Mouse (Mus musculus): ENCODE results near the gene Lrrc4c. TPM values are rescaled to one million over a fixed set of nuclear protein-coding genes. Genes with fewer than 3 reads are reported as not detected.

The Lrrc4c gene
- polyA plus RNA-seq, 1 experiment from 2014 or later: 6.7 TPM

- Histone ChIP-seq H3K4me3 (ENCODE audit: low read depth, low read length) (no peak overlapping the region), H3K9me3 (ENCODE audit: control insufficient read depth, low read length) (no peaks in the 10 kb centered on the region), H3K36me3 (ENCODE audit: control insufficient read depth, insufficient read depth, low read length) (no peaks in the 10 kb centered on the region), H3K27ac (ENCODE audit: low read depth, low read length) (no peak overlapping the region), H3K4me2 (ENCODE audit: low read depth, low read length, severe bottlenecking) (no peak overlapping the region), H3K4me1 (replicated peaks; ENCODE audit: control insufficient read depth, insufficient read depth, low read length) (no peaks in the 10 kb centered on the region), H3K27me3 (ENCODE audit: control insufficient read depth, insufficient read depth, low read length) (no peaks in the 10 kb centered on the region), H3K9ac (ENCODE audit: low read length) (no peak overlapping the region)
- WGBS: 93% methylated on average over 2 of the region's 2 CpGs
- ATAC-seq (replicated peaks; ENCODE audit: low FRiP score) (no peak), DNase-seq (ENCODE audit: low spot score) (no peak)
These were observed 1073.9 kb downstream of the Lrrc4c start for GRCm38 (mm10) chr2:97391876-97392275.

DNA sequence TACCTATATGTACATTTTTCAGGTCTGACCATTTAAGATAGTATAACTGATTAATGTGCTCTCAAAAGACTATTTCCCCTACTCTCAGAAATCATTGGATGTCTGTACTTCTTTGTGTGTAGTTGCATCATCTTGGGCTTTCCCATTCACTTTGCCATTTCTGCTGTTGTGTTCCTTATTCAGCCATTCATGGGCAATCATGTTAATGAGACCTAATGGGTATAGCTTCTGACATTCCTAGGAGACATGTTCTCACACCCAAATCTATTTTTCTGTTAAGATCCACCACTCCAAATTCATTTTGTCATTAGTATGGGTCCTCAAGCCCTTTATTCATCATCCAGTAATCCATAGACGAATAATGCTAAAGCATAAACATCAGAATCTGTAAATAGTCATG lies 1095.1 kb downstream of the Lrrc4c start:
- H3K9me3 ChIP-seq (ENCODE audit: control insufficient read depth, low read length): no peaks in the 10 kb centered on the region
- WGBS: 84% methylated on average over 1 of the region's 1 CpGs

GRCm38 (mm10) chr2:97414416-97415362 lies 1096.7 kb downstream of the Lrrc4c start:
- 79% methylated on average over 8 of the region's 8 CpGs for WGBS
- H3K27ac ChIP-seq (ENCODE audit: low read depth, low read length): no peak overlapping the region
- 0 out of 2 replicates have a peak, but pooled peaks have one; percentile 53 for ATAC-seq (replicated peaks; ENCODE audit: low FRiP score)

More for the DNA sequence above, 1095.1 kb downstream of the Lrrc4c start:
- Histone ChIP-seq H3K4me2 (ENCODE audit: low read depth, low read length, severe bottlenecking) (no peak overlapping the region), H3K4me3 (ENCODE audit: low read depth, low read length) (no peak overlapping the region), H3K36me3 (ENCODE audit: control insufficient read depth, insufficient read depth, low read length) (no peaks in the 10 kb centered on the region), H3K27me3 (ENCODE audit: control insufficient read depth, insufficient read depth, low read length) (no peaks in the 10 kb centered on the region), H3K4me1 (replicated peaks; ENCODE audit: control insufficient read depth, insufficient read depth, low read length) (no peaks in the 10 kb centered on the region), H3K9ac (ENCODE audit: low read length) (no peak overlapping the region), H3K27ac (ENCODE audit: low read depth, low read length) (no peak overlapping the region)
- DNase-seq (ENCODE audit: low spot score) (no peak), ATAC-seq (replicated peaks; ENCODE audit: low FRiP score) (no peak)

DNA sequence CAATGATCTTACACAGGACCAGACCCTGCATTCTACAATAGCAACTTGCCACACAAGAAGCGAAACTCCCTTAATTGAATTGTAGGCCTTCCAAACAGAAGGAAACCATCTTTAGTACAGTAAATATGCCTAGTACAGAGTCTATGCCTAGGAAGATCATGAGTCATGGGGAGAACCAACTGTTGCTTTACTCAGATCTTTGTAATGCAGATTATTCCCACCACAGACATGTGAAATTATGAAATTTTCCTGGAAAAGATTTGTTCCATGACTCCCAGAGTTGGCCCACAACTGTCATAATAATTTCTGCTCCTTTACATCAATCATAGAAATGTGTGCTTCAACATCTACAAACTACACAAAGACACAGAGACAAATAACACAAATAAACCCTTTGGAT lies 1116.2 kb downstream of the Lrrc4c start:
- H3K9me3 ChIP-seq (ENCODE audit: control insufficient read depth, low read length): no peaks in the 10 kb centered on the region
- WGBS: 91% methylated on average over 1 of the region's 1 CpGs

More at GRCm38 (mm10) chr2:97414416-97415362, 1096.7 kb downstream of the Lrrc4c start:
- no peaks in the 10 kb centered on the region for H3K36me3 ChIP-seq (ENCODE audit: control insufficient read depth, insufficient read depth, low read length)
- DNase-seq (ENCODE audit: low spot score): no peak
- H3K4me2 ChIP-seq (ENCODE audit: low read depth, low read length, severe bottlenecking): no peak overlapping the region
- H3K4me3 ChIP-seq (ENCODE audit: low read depth, low read length): no peak overlapping the region
- no peaks in the 10 kb centered on the region for H3K9me3 ChIP-seq (ENCODE audit: control insufficient read depth, low read length)
- no peaks in the 10 kb centered on the region for H3K27me3 ChIP-seq (ENCODE audit: control insufficient read depth, insufficient read depth, low read length)
- no peaks in the 10 kb centered on the region for H3K4me1 ChIP-seq (replicated peaks; ENCODE audit: control insufficient read depth, insufficient read depth, low read length)
- no peak overlapping the region for H3K9ac ChIP-seq (ENCODE audit: low read length)

GRCm38 (mm10) chr2:97435616-97436015 lies 1117.6 kb downstream of the Lrrc4c start:
- Histone ChIP-seq H3K9ac (ENCODE audit: low read length) (no peak overlapping the region), H3K9me3 (ENCODE audit: control insufficient read depth, low read length) (no peaks in the 10 kb centered on the region), H3K4me1 (replicated peaks; ENCODE audit: control insufficient read depth, insufficient read depth, low read length) (no peaks in the 10 kb centered on the region), H3K4me2 (ENCODE audit: low read depth, low read length, severe bottlenecking) (no peak overlapping the region), H3K27me3 (ENCODE audit: control insufficient read depth, insufficient read depth, low read length) (no peaks in the 10 kb centered on the region), H3K4me3 (ENCODE audit: low read depth, low read length) (no peak overlapping the region), H3K36me3 (ENCODE audit: control insufficient read depth, insufficient read depth, low read length) (no peaks in the 10 kb centered on the region), H3K27ac (ENCODE audit: low read depth, low read length) (no peak overlapping the region)
- DNase-seq (ENCODE audit: low spot score): no peak
- 85% methylated on average over 2 of the region's 2 CpGs for WGBS
- ATAC-seq (replicated peaks; ENCODE audit: low FRiP score): no peak

More for the DNA sequence above, 1116.2 kb downstream of the Lrrc4c start:
- DNase-seq (ENCODE audit: low spot score) (no peak), ATAC-seq (replicated peaks; ENCODE audit: low FRiP score) (no peak)
- Histone ChIP-seq H3K27me3 (ENCODE audit: control insufficient read depth, insufficient read depth, low read length) (no peaks in the 10 kb centered on the region), H3K4me1 (replicated peaks; ENCODE audit: control insufficient read depth, insufficient read depth, low read length) (no peaks in the 10 kb centered on the region), H3K36me3 (ENCODE audit: control insufficient read depth, insufficient read depth, low read length) (no peaks in the 10 kb centered on the region), H3K27ac (ENCODE audit: low read depth, low read length) (no peak overlapping the region), H3K4me3 (ENCODE audit: low read depth, low read length) (no peak overlapping the region), H3K9ac (ENCODE audit: low read length) (no peak overlapping the region), H3K4me2 (ENCODE audit: low read depth, low read length, severe bottlenecking) (no peak overlapping the region)

- H3K27me3 ChIP-seq (ENCODE audit: control insufficient read depth, insufficient read depth, low read length): no peaks in the 10 kb centered on the region
- H3K4me2 ChIP-seq (ENCODE audit: low read depth, low read length, severe bottlenecking): no peak overlapping the region
- no peak overlapping the region for H3K4me3 ChIP-seq (ENCODE audit: low read depth, low read length)
- no peak overlapping the region for H3K27ac ChIP-seq (ENCODE audit: low read depth, low read length)
- DNase-seq (ENCODE audit: low spot score) (no peak), ATAC-seq (replicated peaks; ENCODE audit: low FRiP score) (no peak)
- H3K4me1 ChIP-seq (replicated peaks; ENCODE audit: control insufficient read depth, insufficient read depth, low read length): no peaks in the 10 kb centered on the region
- no peak overlapping the region for H3K9ac ChIP-seq (ENCODE audit: low read length)
- no peaks in the 10 kb centered on the region for H3K36me3 ChIP-seq (ENCODE audit: control insufficient read depth, insufficient read depth, low read length)
- no peaks in the 10 kb centered on the region for H3K9me3 ChIP-seq (ENCODE audit: control insufficient read depth, low read length)
These were observed 1119.8 kb downstream of the Lrrc4c start for GRCm38 (mm10) chr2:97437767-97438166.

DNA sequence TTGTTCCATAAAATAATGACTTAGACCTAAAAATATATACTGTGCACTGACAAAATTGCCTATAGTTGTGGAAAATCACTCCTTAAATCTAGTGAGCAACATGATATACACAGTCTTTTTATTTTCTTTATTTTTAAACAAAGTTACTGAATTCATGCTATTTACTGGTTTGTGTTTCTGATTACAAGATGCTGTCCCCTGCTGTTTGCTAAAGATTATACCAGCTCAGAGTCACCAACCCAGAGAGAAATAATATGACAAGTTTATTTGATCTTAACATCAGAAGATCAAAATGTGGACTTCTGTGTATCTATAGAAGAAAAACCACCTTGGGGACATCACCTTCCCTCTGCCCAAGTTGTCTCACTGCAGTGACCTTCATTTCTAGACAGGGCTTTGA lies 1145.6 kb downstream of the Lrrc4c start:
- Histone ChIP-seq H3K27ac (ENCODE audit: low read depth, low read length) (no peak overlapping the region), H3K9me3 (ENCODE audit: control insufficient read depth, low read length) (no peaks in the 10 kb centered on the region), H3K4me3 (ENCODE audit: low read depth, low read length) (no peak overlapping the region), H3K27me3 (ENCODE audit: control insufficient read depth, insufficient read depth, low read length) (no peaks in the 10 kb centered on the region), H3K4me2 (ENCODE audit: low read depth, low read length, severe bottlenecking) (no peak overlapping the region), H3K36me3 (ENCODE audit: control insufficient read depth, insufficient read depth, low read length) (no peaks in the 10 kb centered on the region), H3K4me1 (replicated peaks; ENCODE audit: control insufficient read depth, insufficient read depth, low read length) (no peaks in the 10 kb centered on the region), H3K9ac (ENCODE audit: low read length) (no peak overlapping the region)
- no peak for ATAC-seq (replicated peaks; ENCODE audit: low FRiP score)
- no peak for DNase-seq (ENCODE audit: low spot score)

- ATAC-seq (replicated peaks; ENCODE audit: low FRiP score): peak; percentile 87
- Histone ChIP-seq H3K36me3 (ENCODE audit: control insufficient read depth, insufficient read depth, low read length) (no peaks in the 10 kb centered on the region), H3K9me3 (ENCODE audit: control insufficient read depth, low read length) (no peaks in the 10 kb centered on the region), H3K4me1 (replicated peaks; ENCODE audit: control insufficient read depth, insufficient read depth, low read length) (no peaks in the 10 kb centered on the region), H3K4me3 (ENCODE audit: low read depth, low read length) (peak overlapping the region; percentile 44), H3K27me3 (ENCODE audit: control insufficient read depth, insufficient read depth, low read length) (no peaks in the 10 kb centered on the region), H3K27ac (ENCODE audit: low read depth, low read length) (peak overlapping the region; percentile 63), H3K4me2 (ENCODE audit: low read depth, low read length, severe bottlenecking) (peak overlapping the region; percentile 84), H3K9ac (ENCODE audit: low read length) (peak overlapping the region; percentile 45)
- peak; percentile 91 for DNase-seq (ENCODE audit: low spot score)
- WGBS: under 1% methylated on average over 25 of the region's 25 CpGs
These were observed 1148.3 kb downstream of the Lrrc4c start for GRCm38 (mm10) chr2:97466243-97466793.

All from forebrain, embryonic 11.5 days (tissue).